Comparison of ENCODE assay signal across 21 mouse cellular contexts in the genomic region with DNA sequence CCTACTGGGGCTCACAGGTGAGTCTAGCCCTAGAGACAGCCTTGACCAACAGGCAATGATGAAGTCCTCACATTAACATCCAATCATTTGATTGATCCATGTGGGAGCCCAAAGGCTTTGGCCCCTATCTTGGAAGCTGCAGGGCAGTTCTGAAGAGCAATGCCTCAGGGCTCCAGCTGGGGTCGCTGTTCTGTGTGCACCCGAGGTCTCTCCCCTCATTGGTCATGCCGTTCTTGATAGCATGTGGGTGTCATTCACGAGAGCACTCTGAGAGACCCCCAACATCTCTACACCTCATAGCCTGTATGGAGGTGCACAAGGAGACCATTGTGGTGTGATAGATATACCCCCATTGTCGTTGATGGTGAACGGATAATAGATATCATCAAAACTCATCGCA. TPM values are rescaled to one million over a fixed set of nuclear protein-coding genes. Genes with fewer than 3 reads are reported as not detected.
"Had no signal": no experiment of that assay in that cellular context is flagged by ENCODE, and none has a peak within 500 bp of the region (broad histone marks: within the 10 kb centered on the region; RNA-seq: fewer than 3 reads in every experiment).

No protein-coding gene starts in this region.

- H3K27me3 ChIP-seq: liver, embryonic 12.5 days; liver, embryonic 15.5 days; lung, embryonic 15.5 days; megakaryocyte, embryonic 14.5 days; midbrain, embryonic 13.5 days; midbrain, embryonic 15.5 days; neural tube, embryonic 12.5 days had no signal

- H3K4me1 ChIP-seq: liver, embryonic 12.5 days; liver, embryonic 15.5 days; lung, embryonic 15.5 days; megakaryocyte, embryonic 14.5 days; midbrain, embryonic 15.5 days; neural tube, embryonic 12.5 days had no signal

- H3K27ac ChIP-seq: liver, embryonic 12.5 days; liver, embryonic 15.5 days; lung, embryonic 15.5 days; macrophage; midbrain, embryonic 13.5 days; midbrain, embryonic 15.5 days; neural tube, embryonic 12.5 days had no signal

- H3K9me3 ChIP-seq: liver, embryonic 12.5 days; liver, embryonic 15.5 days; lung, embryonic 15.5 days; midbrain, embryonic 13.5 days; midbrain, embryonic 15.5 days; neural tube, embryonic 12.5 days had no signal

- H3K9ac ChIP-seq: liver, embryonic 12.5 days; liver, embryonic 15.5 days; liver, postnatal 0 days; lung, embryonic 15.5 days; midbrain, embryonic 13.5 days; midbrain, embryonic 15.5 days; neural tube, embryonic 12.5 days had no signal

- H3K36me3 ChIP-seq: liver, embryonic 12.5 days; liver, embryonic 15.5 days; lung, embryonic 15.5 days; midbrain, embryonic 13.5 days; midbrain, embryonic 15.5 days; neural tube, embryonic 12.5 days had no signal

- DNase-seq: liver, postnatal 0 days; lung, adult 2 months; lung, postnatal 10 days; right cerebral cortex, postnatal 14 days; right cerebral cortex, postnatal 4 days; spleen, adult 18-20 months; thymus, adult 18-20 months; thymus, postnatal 25 days; thymus, postnatal 4 days had no signal

- H3K4me2 ChIP-seq: liver, embryonic 12.5 days; liver, embryonic 15.5 days; lung, embryonic 15.5 days; midbrain, embryonic 11.5 days; midbrain, embryonic 13.5 days; midbrain, embryonic 15.5 days; neural tube, embryonic 12.5 days had no signal

- ATAC-seq: liver, embryonic 12.5 days; liver, postnatal 0 days; midbrain, embryonic 13.5 days; midbrain, embryonic 15.5 days had no signal

- H3K4me3 ChIP-seq: liver, embryonic 12.5 days; liver, embryonic 15.5 days; lung, embryonic 15.5 days; megakaryocyte, embryonic 14.5 days; midbrain, embryonic 13.5 days; midbrain, embryonic 15.5 days; neural tube, embryonic 12.5 days had no signal

RNA-seq across cellular contexts. Expression of a gene that starts 18.9 kb away (rescaled TPM):
- polyA plus RNA-seq: liver, embryonic 12.5 days; liver, embryonic 15.5 days; liver, postnatal 0 days; lung, adult 2 months; macrophage; stomach, embryonic 14.5 days; thymus, postnatal 0 days; urinary bladder, adult 2 months had no signal
